Mouse (Mus musculus) liver, embryonic 14.5 days (tissue): ENCODE measurements at regions not wholly inside any gene's neighbourhood (a gene's known extent, or its start where the extent isn't known, plus 50 kb on each side); places are given as distances from the start of the nearest gene placed in this dataset.

Experiments used
- ATAC-seq: fragments of 200-750 bp; cut with Nextera tagmentation; 2 replicates; pipeline ENCODE4 v1.8.0; 2017; ENCODE audit warnings: moderate number of reproducible peaks, mild to moderate bottlenecking, moderate library complexity; ENCODE audit not compliant: insufficient read depth
- DNase-seq, 3 experiments: peaks; one replicate each; pipeline ENCODE4 v3.0.0-alpha.2; 2012 to 2013; ENCODE audit warnings: low read depth in 3 of 3, low spot score in 3 of 3
- H3K27ac ChIP-seq: fragments of 300-500 bp; sonication (generic); 2 replicates; pipeline ENCODE4 v1.5.1; 2014; ENCODE audit warnings: moderate library complexity, mild to moderate bottlenecking, control low read depth, inconsistent platforms
- H3K27me3 ChIP-seq: fragments of 300-500 bp; sonication (generic); 2 replicates; pipeline ENCODE4 v1.6.1; 2014; ENCODE audit warnings: mild to moderate bottlenecking, low read length, moderate library complexity; ENCODE audit not compliant: control insufficient read depth, insufficient read depth
- H3K36me3 ChIP-seq: fragments of 300-500 bp; sonication (generic); replicated peaks from 2 replicates; pipeline ENCODE4 v1.6.1; 2014; ENCODE audit warnings: low read depth; ENCODE audit not compliant: control insufficient read depth, insufficient read depth
- H3K4me1 ChIP-seq, 2 experiments: fragments of 200-500 bp in 1 of 2; fragments of 300-500 bp in 1 of 2; sonication (generic) in 1 of 2; replicated peaks; 2 replicates each; pipeline ENCODE4 v1.6.1; 2012 to 2014; ENCODE audit warnings: antibody characterized with exemption in 1 of 2, inconsistent platforms in 1 of 2, low read length in 1 of 2; ENCODE audit not compliant: control insufficient read depth in 2 of 2, insufficient read depth in 2 of 2
- H3K4me2 ChIP-seq: fragments of 300-500 bp; sonication (generic); 2 replicates; pipeline ENCODE4 v1.6.1; 2014; ENCODE audit warnings: low read depth, mild to moderate bottlenecking, control low read depth, moderate library complexity
- H3K4me3 ChIP-seq, 2 experiments: fragments of 200-500 bp in 1 of 2; fragments of 300-500 bp in 1 of 2; sonication (generic) in 1 of 2; 2 replicates each; pipeline ENCODE4 v1.5.1; 2012 to 2014; ENCODE audit warnings: low read depth in 2 of 2, low read length in 2 of 2, mild to moderate bottlenecking in 2 of 2, control low read depth in 1 of 2, inconsistent platforms in 1 of 2, moderate library complexity in 1 of 2; ENCODE audit not compliant: insufficient read depth in 1 of 2
- H3K9ac ChIP-seq: fragments of 300-500 bp; sonication (generic); replicated peaks from 2 replicates; pipeline ENCODE4 v1.6.1; 2014; ENCODE audit warnings: mild to moderate bottlenecking, control low read depth, moderate library complexity
- H3K9me3 ChIP-seq: fragments of 300-500 bp; sonication (generic); 2 replicates; pipeline ENCODE4 v1.6.1; 2016; ENCODE audit warnings: low read length, mixed read lengths; ENCODE audit not compliant: control insufficient read depth
- CTCF ChIP-seq: IDR thresholded peaks from 2 replicates; pipeline ENCODE4 v1.5.1; 2016; ENCODE audit warnings: antibody characterized with exemption, low read depth, control low read depth
- EP300 ChIP-seq: IDR thresholded peaks from 2 replicates; pipeline ENCODE4 v1.6.1; 2016; ENCODE audit warnings: antibody characterized with exemption, low read depth
- WGBS: fragments of 180-500 bp; shearing (Covaris S2); extraction: QIAGEN DNeasy Blood & Tissue Kit; methylation state at CpG from one replicate; pipeline ENCODE4 v1.1.7; 2014; ENCODE audit not compliant: insufficient replicate concordance; 5-methylcytosine and 5-hydroxymethylcytosine counted together

DNA sequence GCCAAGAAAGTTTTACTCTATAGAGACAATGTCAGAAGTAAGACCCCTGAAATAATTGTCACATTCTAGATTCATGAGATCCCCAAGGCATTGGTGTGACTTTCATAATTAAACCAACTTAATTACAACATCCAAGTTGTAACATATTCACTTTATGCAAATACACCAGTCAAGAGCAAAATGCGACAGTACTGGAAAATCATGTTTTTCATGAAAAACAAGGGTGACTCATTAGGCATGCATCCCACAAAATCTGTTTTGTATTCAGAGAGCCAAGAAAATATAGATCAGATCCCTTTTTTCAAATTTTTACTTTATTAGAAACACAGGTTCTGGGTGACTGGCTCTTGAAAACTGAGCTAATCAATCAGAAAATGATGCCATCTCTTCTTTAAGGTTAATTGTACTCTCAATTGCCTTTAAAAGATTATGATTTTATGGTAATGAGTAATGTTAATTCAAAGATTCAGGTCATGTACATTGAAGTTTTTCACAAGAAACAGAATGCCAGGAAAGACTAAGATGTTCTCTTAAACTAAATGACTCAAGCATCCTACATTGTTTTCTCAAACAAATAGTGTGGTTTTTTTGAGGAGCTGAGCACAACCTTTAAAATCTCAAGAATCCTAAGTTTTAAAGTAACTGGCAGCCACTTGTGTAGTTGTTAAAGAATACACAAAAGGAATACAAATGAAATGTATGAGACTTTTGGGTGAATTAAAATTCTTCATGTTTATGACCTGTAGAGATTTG is 259.2 kb upstream of the 2610001J05Rik start:
- H3K36me3 ChIP-seq: no peaks in the 10 kb centered on the region
- H3K9me3 ChIP-seq: no peaks in the 10 kb centered on the region
- no peak overlapping the region for H3K4me3 ChIP-seq
- TF ChIP-seq CTCF (no peak), EP300 (no peak)
- WGBS: 50% methylated on average over 1 of the region's 1 CpGs
- no peak overlapping the region for H3K27ac ChIP-seq
- no peak overlapping the region for H3K4me2 ChIP-seq
- no peak overlapping the region for H3K9ac ChIP-seq
- H3K27me3 ChIP-seq: no peaks in the 10 kb centered on the region
- no peaks in the 10 kb centered on the region for H3K4me1 ChIP-seq
- DNase-seq (no peak), ATAC-seq (no peak)

DNA sequence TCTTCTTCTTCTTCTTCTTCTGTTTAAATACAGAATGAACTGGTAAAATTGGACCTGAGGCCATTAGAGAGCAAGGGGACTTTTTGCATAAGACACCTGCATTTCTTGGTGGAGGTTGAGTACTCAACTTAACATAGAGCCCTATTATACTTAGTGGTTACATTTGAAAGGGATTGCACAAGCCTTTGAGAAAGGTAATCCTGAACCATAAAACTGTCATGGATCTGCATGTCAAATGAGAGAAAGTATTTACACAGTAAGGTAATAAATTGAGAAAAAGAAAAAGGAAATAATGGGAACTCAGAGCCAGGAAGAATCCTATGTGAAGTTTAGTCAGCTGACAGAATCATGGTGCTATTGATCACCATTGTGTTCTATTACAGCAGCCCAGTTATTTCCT is 258.1 kb upstream of the 2610001J05Rik start:
- no peak overlapping the region for H3K9ac ChIP-seq
- DNase-seq (no peak), ATAC-seq (no peak)
- H3K4me3 ChIP-seq: no peak overlapping the region
- H3K4me2 ChIP-seq: no peak overlapping the region
- H3K9me3 ChIP-seq: no peaks in the 10 kb centered on the region
- H3K36me3 ChIP-seq: no peaks in the 10 kb centered on the region
- H3K27me3 ChIP-seq: no peaks in the 10 kb centered on the region
- no peak overlapping the region for H3K27ac ChIP-seq
- TF ChIP-seq CTCF (no peak), EP300 (no peak)
- H3K4me1 ChIP-seq: no peaks in the 10 kb centered on the region

DNA sequence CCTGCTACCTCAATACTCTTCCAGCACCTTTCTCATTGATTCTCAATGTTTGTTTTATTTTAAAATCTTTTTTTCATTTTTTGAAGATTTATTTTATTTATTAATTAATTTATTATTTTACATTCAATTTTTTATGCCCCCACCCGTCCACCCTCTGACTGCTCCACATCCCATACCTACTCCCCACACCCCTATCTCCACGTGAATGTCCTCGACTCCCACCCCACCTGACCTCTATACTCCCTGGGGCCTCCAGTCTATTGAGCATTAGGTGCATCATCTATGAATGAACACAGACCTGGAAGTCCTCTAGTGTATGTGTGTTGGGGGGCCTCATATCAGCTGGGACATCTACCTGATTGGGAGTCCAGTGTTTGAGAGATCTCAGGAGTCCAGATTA is 251.0 kb upstream of the 2610001J05Rik start:
- no peak overlapping the region for H3K9ac ChIP-seq
- H3K4me3 ChIP-seq: no peak overlapping the region
- H3K27me3 ChIP-seq: no peaks in the 10 kb centered on the region
- H3K27ac ChIP-seq: no peak overlapping the region
- TF ChIP-seq CTCF: no peak
- TF ChIP-seq EP300: no peak
- no peaks in the 10 kb centered on the region for H3K9me3 ChIP-seq
- no peaks in the 10 kb centered on the region for H3K36me3 ChIP-seq
- H3K4me2 ChIP-seq: no peak overlapping the region
- ATAC-seq (no peak), DNase-seq (no peak)
- no peaks in the 10 kb centered on the region for H3K4me1 ChIP-seq
- whole genome bisulfite sequencing: 58% methylated on average over 3 of the region's 3 CpGs

DNA sequence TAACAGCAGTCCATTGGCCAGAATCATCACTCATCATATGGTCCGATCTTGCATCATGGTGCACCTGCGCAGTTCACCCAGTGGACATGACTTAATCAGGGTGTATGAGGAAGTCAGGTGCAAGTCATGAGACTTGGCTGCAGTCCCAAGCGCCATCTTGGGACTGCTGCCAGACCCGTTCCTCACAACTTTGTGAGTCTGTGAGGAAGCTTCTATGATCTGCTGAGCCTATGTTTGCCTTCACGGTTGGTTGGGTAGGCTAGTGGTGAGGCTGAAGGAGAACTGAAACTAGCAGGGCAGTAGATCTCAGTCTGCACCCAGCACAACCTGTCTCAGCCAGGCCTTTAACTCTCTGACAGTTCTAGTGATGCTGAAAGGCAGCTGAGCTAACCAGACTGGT is 250.2 kb upstream of the 2610001J05Rik start:
- no peak for TF ChIP-seq EP300
- no peak for TF ChIP-seq CTCF
- H3K9me3 ChIP-seq: no peaks in the 10 kb centered on the region
- no peaks in the 10 kb centered on the region for H3K27me3 ChIP-seq
- no peaks in the 10 kb centered on the region for H3K36me3 ChIP-seq
- DNase-seq: no peak
- H3K4me2 ChIP-seq: no peak overlapping the region
- no peaks in the 10 kb centered on the region for H3K4me1 ChIP-seq
- no peak overlapping the region for H3K9ac ChIP-seq
- 72% methylated on average over 5 of the region's 5 CpGs for WGBS
- H3K4me3 ChIP-seq: no peak overlapping the region
- ATAC-seq: no peak
- no peak overlapping the region for H3K27ac ChIP-seq

DNA sequence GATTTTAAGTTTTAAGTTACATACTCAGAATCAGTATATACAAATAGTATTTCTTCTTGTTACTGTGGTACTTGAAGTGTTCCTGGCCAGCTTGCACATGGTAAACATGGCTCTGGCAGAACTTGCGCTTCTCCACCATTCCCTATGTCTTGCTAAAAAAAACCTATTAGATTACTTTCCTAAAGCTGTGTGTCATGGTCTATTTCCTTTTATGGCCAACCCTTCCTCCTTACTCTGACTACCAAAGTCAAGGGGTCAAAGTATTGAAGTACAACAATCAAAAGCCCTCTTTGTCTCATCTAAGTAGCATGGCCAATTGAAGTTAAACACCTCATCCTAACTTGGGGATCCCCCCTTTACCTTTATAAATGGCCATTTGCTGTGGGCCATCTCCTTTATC is 223.6 kb upstream of the 2610001J05Rik start:
- H3K9me3 ChIP-seq: no peaks in the 10 kb centered on the region
- H3K4me3 ChIP-seq: no peak overlapping the region
- no peak overlapping the region for H3K9ac ChIP-seq
- DNase-seq: no peak
- no peak overlapping the region for H3K27ac ChIP-seq
- no peaks in the 10 kb centered on the region for H3K36me3 ChIP-seq
- no peak overlapping the region for H3K4me2 ChIP-seq
- no peaks in the 10 kb centered on the region for H3K27me3 ChIP-seq
- no peak for ATAC-seq
- TF ChIP-seq EP300: no peak
- TF ChIP-seq CTCF: no peak
- H3K4me1 ChIP-seq: no peaks in the 10 kb centered on the region
- 70% methylated on average over 1 of the region's 1 CpGs for WGBS
